Mouse (Mus musculus): ENCODE results near the gene Foxk2. TPM values are rescaled to one million over a fixed set of nuclear protein-coding genes. Genes with fewer than 3 reads are reported as not detected.
"Not testable (repeated sequence)": the region's sequence is repeated elsewhere in the genome, so short reads cannot be mapped to it uniquely, and the experiment has no call there.

Foxk2 gene
- polyA plus RNA-seq, 1 experiment from 2014 or later, result 16.4 TPM

- Histone ChIP-seq H3K4me3 (ENCODE audit: low read depth, low read length) (no peak overlapping the region), H3K9me3 (ENCODE audit: control insufficient read depth, low read length) (no peaks in the 10 kb centered on the region), H3K36me3 (ENCODE audit: control insufficient read depth, insufficient read depth, low read length) (peaks cover 24% of the 10 kb centered on the region), H3K27ac (ENCODE audit: low read depth, low read length) (no peak overlapping the region), H3K4me1 (replicated peaks; ENCODE audit: control insufficient read depth, insufficient read depth, low read length) (no peaks in the 10 kb centered on the region), H3K4me2 (ENCODE audit: low read depth, low read length, severe bottlenecking) (no peak overlapping the region), H3K9ac (ENCODE audit: low read length) (no peak overlapping the region), H3K27me3 (ENCODE audit: control insufficient read depth, insufficient read depth, low read length) (no peaks in the 10 kb centered on the region)
- WGBS, result 94% methylated on average over 6 of the region's 6 CpGs
- ATAC-seq (replicated peaks; ENCODE audit: low FRiP score) (no peak), DNase-seq (ENCODE audit: low spot score) (no peak)
Measured at GRCm38 (mm10) chr11:121305371-121305770, 45.6 kb downstream of the Foxk2 start.

- Histone ChIP-seq H3K9ac (ENCODE audit: low read length) (no peak overlapping the region), H3K4me3 (ENCODE audit: low read depth, low read length) (no peak overlapping the region), H3K36me3 (ENCODE audit: control insufficient read depth, insufficient read depth, low read length) (peaks cover 26% of the 10 kb centered on the region), H3K9me3 (ENCODE audit: control insufficient read depth, low read length) (no peaks in the 10 kb centered on the region), H3K27ac (ENCODE audit: low read depth, low read length) (no peak overlapping the region), H3K27me3 (ENCODE audit: control insufficient read depth, insufficient read depth, low read length) (no peaks in the 10 kb centered on the region), H3K4me1 (replicated peaks; ENCODE audit: control insufficient read depth, insufficient read depth, low read length) (no peaks in the 10 kb centered on the region), H3K4me2 (ENCODE audit: low read depth, low read length, severe bottlenecking) (no peak overlapping the region)
- DNase-seq (ENCODE audit: low spot score) (no peak), ATAC-seq (replicated peaks; ENCODE audit: low FRiP score) (no peak)
- WGBS, result 98% methylated on average over 8 of the region's 8 CpGs
Measured at GRCm38 (mm10) chr11:121306608-121307007, 46.8 kb downstream of the Foxk2 start.

GRCm38 (mm10) chr11:121307712-121308111 lies 47.9 kb downstream of the Foxk2 start:
- ATAC-seq (replicated peaks; ENCODE audit: low FRiP score); H3K4me3 ChIP-seq (ENCODE audit: low read depth, low read length); H3K9me3 ChIP-seq (ENCODE audit: control insufficient read depth, low read length); H3K27me3 ChIP-seq (ENCODE audit: control insufficient read depth, insufficient read depth, low read length); H3K27ac ChIP-seq (ENCODE audit: low read depth, low read length); H3K9ac ChIP-seq (ENCODE audit: low read length); DNase-seq (ENCODE audit: low spot score); H3K4me2 ChIP-seq (ENCODE audit: low read depth, low read length, severe bottlenecking); H3K4me1 ChIP-seq (replicated peaks; ENCODE audit: control insufficient read depth, insufficient read depth, low read length): not testable (repeated sequence)
- H3K36me3 ChIP-seq (ENCODE audit: control insufficient read depth, insufficient read depth, low read length), result peaks cover 26% of the 10 kb centered on the region
- 96% methylated on average over 6 of the region's 6 CpGs for WGBS

- no peak overlapping the region for H3K27ac ChIP-seq (ENCODE audit: low read depth, low read length)
- peaks cover 2% of the 10 kb centered on the region; the same call in 1 of the 2 replicates for H3K9me3 ChIP-seq (ENCODE audit: control insufficient read depth, low read length)
- no peaks in the 10 kb centered on the region for H3K4me1 ChIP-seq (replicated peaks; ENCODE audit: control insufficient read depth, insufficient read depth, low read length)
- no peak overlapping the region for H3K4me2 ChIP-seq (ENCODE audit: low read depth, low read length, severe bottlenecking)
- peaks cover 4% of the 10 kb centered on the region; the same call in 1 of the 2 replicates for H3K36me3 ChIP-seq (ENCODE audit: control insufficient read depth, insufficient read depth, low read length)
- no peak for ATAC-seq (replicated peaks; ENCODE audit: low FRiP score)
- no peaks in the 10 kb centered on the region for H3K27me3 ChIP-seq (ENCODE audit: control insufficient read depth, insufficient read depth, low read length)
- H3K9ac ChIP-seq (ENCODE audit: low read length), result no peak overlapping the region
- DNase-seq (ENCODE audit: low spot score), result no peak
- 87% methylated on average over 1 of the region's 1 CpGs for WGBS
- H3K4me3 ChIP-seq (ENCODE audit: low read depth, low read length), result no peak overlapping the region
Measured at GRCm38 (mm10) chr11:121326034-121326433, 66.2 kb downstream of the Foxk2 start.

- peaks cover 4% of the 10 kb centered on the region; the same call in 1 of the 2 replicates for H3K36me3 ChIP-seq (ENCODE audit: control insufficient read depth, insufficient read depth, low read length)
- 95% methylated on average over 5 of the region's 5 CpGs for WGBS
- no peaks in the 10 kb centered on the region for H3K9me3 ChIP-seq (ENCODE audit: control insufficient read depth, low read length)
- no peak overlapping the region for H3K4me3 ChIP-seq (ENCODE audit: low read depth, low read length)
- no peak overlapping the region for H3K4me2 ChIP-seq (ENCODE audit: low read depth, low read length, severe bottlenecking)
- no peak for DNase-seq (ENCODE audit: low spot score)
- H3K27me3 ChIP-seq (ENCODE audit: control insufficient read depth, insufficient read depth, low read length), result no peaks in the 10 kb centered on the region
- H3K27ac ChIP-seq (ENCODE audit: low read depth, low read length), result no peak overlapping the region
- no peak overlapping the region for H3K9ac ChIP-seq (ENCODE audit: low read length)
- H3K4me1 ChIP-seq (replicated peaks; ENCODE audit: control insufficient read depth, insufficient read depth, low read length), result no peaks in the 10 kb centered on the region
- no peak for ATAC-seq (replicated peaks; ENCODE audit: low FRiP score)
Measured at GRCm38 (mm10) chr11:121326681-121327080, 66.9 kb downstream of the Foxk2 start.

- 96% methylated on average over 9 of the region's 9 CpGs for WGBS
- Histone ChIP-seq H3K4me3 (ENCODE audit: low read depth, low read length) (no peak overlapping the region), H3K4me2 (ENCODE audit: low read depth, low read length, severe bottlenecking) (no peak overlapping the region), H3K4me1 (replicated peaks; ENCODE audit: control insufficient read depth, insufficient read depth, low read length) (no peaks in the 10 kb centered on the region), H3K27me3 (ENCODE audit: control insufficient read depth, insufficient read depth, low read length) (no peaks in the 10 kb centered on the region), H3K9ac (ENCODE audit: low read length) (no peak overlapping the region), H3K27ac (ENCODE audit: low read depth, low read length) (no peak overlapping the region), H3K9me3 (ENCODE audit: control insufficient read depth, low read length) (no peaks in the 10 kb centered on the region), H3K36me3 (ENCODE audit: control insufficient read depth, insufficient read depth, low read length) (peaks cover 4% of the 10 kb centered on the region; the same call in 1 of the 2 replicates)
- DNase-seq (ENCODE audit: low spot score), result no peak
- no peak for ATAC-seq (replicated peaks; ENCODE audit: low FRiP score)
Measured at GRCm38 (mm10) chr11:121328206-121328605, 68.4 kb downstream of the Foxk2 start.

GRCm38 (mm10) chr11:121328619-121329018 lies 68.8 kb downstream of the Foxk2 start:
- no peak overlapping the region for H3K4me3 ChIP-seq (ENCODE audit: low read depth, low read length)
- H3K27ac ChIP-seq (ENCODE audit: low read depth, low read length), result no peak overlapping the region
- peaks cover 4% of the 10 kb centered on the region; the same call in 1 of the 2 replicates for H3K36me3 ChIP-seq (ENCODE audit: control insufficient read depth, insufficient read depth, low read length)
- ATAC-seq (replicated peaks; ENCODE audit: low FRiP score) (no peak), DNase-seq (ENCODE audit: low spot score) (no peak)
- H3K4me2 ChIP-seq (ENCODE audit: low read depth, low read length, severe bottlenecking), result no peak overlapping the region
- no peaks in the 10 kb centered on the region for H3K9me3 ChIP-seq (ENCODE audit: control insufficient read depth, low read length)
- H3K4me1 ChIP-seq (replicated peaks; ENCODE audit: control insufficient read depth, insufficient read depth, low read length), result no peaks in the 10 kb centered on the region
- no peak overlapping the region for H3K9ac ChIP-seq (ENCODE audit: low read length)
- no peaks in the 10 kb centered on the region for H3K27me3 ChIP-seq (ENCODE audit: control insufficient read depth, insufficient read depth, low read length)

- Histone ChIP-seq H3K36me3 (ENCODE audit: control insufficient read depth, insufficient read depth, low read length) (peaks cover 4% of the 10 kb centered on the region; the same call in 1 of the 2 replicates), H3K4me3 (ENCODE audit: low read depth, low read length) (no peak overlapping the region), H3K9me3 (ENCODE audit: control insufficient read depth, low read length) (no peaks in the 10 kb centered on the region), H3K27ac (ENCODE audit: low read depth, low read length) (no peak overlapping the region), H3K4me1 (replicated peaks; ENCODE audit: control insufficient read depth, insufficient read depth, low read length) (no peaks in the 10 kb centered on the region), H3K9ac (ENCODE audit: low read length) (no peak overlapping the region), H3K4me2 (ENCODE audit: low read depth, low read length, severe bottlenecking) (no peak overlapping the region), H3K27me3 (ENCODE audit: control insufficient read depth, insufficient read depth, low read length) (no peaks in the 10 kb centered on the region)
- 94% methylated on average over 3 of the region's 3 CpGs for WGBS
- DNase-seq (ENCODE audit: low spot score), result no peak
- ATAC-seq (replicated peaks; ENCODE audit: low FRiP score), result no peak
Measured at GRCm38 (mm10) chr11:121331641-121332040, 71.9 kb downstream of the Foxk2 start.

GRCm38 (mm10) chr11:121339647-121340046 lies 79.9 kb downstream of the Foxk2 start:
- DNase-seq (ENCODE audit: low spot score) (peak; percentile 5), ATAC-seq (replicated peaks; ENCODE audit: low FRiP score) (no peak)
- no peaks in the 10 kb centered on the region; the same call in 1 of the 2 replicates for H3K36me3 ChIP-seq (ENCODE audit: control insufficient read depth, insufficient read depth, low read length)
- H3K4me2 ChIP-seq (ENCODE audit: low read depth, low read length, severe bottlenecking), result no peak overlapping the region
- no peaks in the 10 kb centered on the region for H3K27me3 ChIP-seq (ENCODE audit: control insufficient read depth, insufficient read depth, low read length)
- H3K9ac ChIP-seq (ENCODE audit: low read length), result no peak overlapping the region
- no peak overlapping the region for H3K27ac ChIP-seq (ENCODE audit: low read depth, low read length)
- H3K4me3 ChIP-seq (ENCODE audit: low read depth, low read length), result no peak overlapping the region
- whole genome bisulfite sequencing, result 91% methylated on average over 1 of the region's 1 CpGs
- H3K9me3 ChIP-seq (ENCODE audit: control insufficient read depth, low read length), result no peaks in the 10 kb centered on the region
- no peaks in the 10 kb centered on the region for H3K4me1 ChIP-seq (replicated peaks; ENCODE audit: control insufficient read depth, insufficient read depth, low read length)
